Mouse (Mus musculus) heart, postnatal 0 days (tissue): ENCODE results near the gene Fxyd3.

ENCODE experiments used
- CTCF ChIP-seq: IDR thresholded peaks from 2 replicates; pipeline ENCODE4 v1.5.1; 2016; ENCODE audit warnings: antibody characterized with exemption, control low read depth, low read depth
- EP300 ChIP-seq: IDR thresholded peaks from 2 replicates; pipeline ENCODE4 v1.6.1; 2016; ENCODE audit warnings: antibody characterized with exemption, low read depth

DNA sequence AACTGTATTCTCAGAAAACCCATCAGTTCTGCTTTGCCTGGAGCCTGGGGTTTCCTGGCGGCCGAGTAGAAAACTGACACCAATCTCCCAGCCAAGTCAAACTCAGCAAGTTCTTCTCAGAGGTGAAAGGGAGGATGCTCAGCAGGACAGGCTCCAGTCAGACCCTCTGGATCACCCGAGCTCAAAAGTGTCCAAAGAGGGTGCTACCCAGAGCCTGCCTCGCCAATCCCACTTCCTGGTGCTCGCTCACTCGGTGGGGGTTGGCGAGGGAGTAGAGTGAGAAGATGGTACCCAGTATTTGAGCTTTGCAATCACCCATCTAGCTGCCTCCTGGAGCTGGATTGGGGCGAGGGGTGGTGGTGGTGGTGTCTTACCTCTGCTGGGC, 35.5 kb downstream of the Fxyd3 start:
- no peak for TF ChIP-seq CTCF
- TF ChIP-seq EP300: no peak
